In the genomic region with DNA sequence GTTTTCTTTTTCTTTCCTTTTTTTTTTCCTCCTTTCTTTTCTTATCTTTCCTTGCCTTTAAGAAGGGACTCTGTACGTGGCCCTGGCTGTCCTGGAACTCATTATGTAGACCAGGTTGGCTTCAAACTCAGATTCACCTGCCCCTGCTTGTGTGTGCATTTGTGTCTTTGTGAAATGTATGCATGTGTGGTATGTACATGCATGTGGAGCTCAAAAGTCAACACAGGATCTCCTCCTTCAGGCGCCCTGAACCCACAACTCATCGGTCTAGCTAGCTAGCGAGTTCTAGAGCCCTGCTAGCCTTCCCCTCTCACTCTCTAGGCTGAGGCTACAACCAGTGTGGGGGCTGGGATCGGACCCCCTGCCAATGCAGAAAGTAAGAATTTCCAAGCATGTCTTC, we compare ENCODE assay signal across 11 mouse cellular contexts. TPM values are rescaled to one million over a fixed set of nuclear protein-coding genes. Genes with fewer than 3 reads are reported as not detected.
A peak's percentile ranks its signal among the peaks of the same experiment; 100 is the strongest.
DNase-seq lines count a peak whose midpoint lies in the region; ATAC-seq and TF ChIP-seq lines count a peak whose summit lies in the region.
"Had no signal": no experiment of that assay in that cellular context is flagged by ENCODE, and none has a peak within 500 bp of the region (broad histone marks: within the 10 kb centered on the region; RNA-seq: fewer than 3 reads in every experiment).

No protein-coding gene starts in this region.

- WGBS in kidney, embryonic 14.5 days: 86% methylated on average over 5 of the region's 5 CpGs
- WGBS in kidney, postnatal 0 days: 93% methylated on average over 5 of the region's 5 CpGs

- no peaks in the 10 kb centered on the region for H3K27me3 ChIP-seq in kidney, embryonic 14.5 days (ENCODE audit: control insufficient read depth, insufficient read depth, low read length)
- H3K27me3 ChIP-seq in G1E (ENCODE audit: insufficient read depth, low read length): no peaks in the 10 kb centered on the region
- no peaks in the 10 kb centered on the region for H3K27me3 ChIP-seq in kidney, postnatal 0 days (ENCODE audit: insufficient read depth, low read length)
- H3K27me3 ChIP-seq: forebrain, embryonic 12.5 days had no signal

- peaks cover 3% of the 10 kb centered on the region; the same call in 1 of the 2 replicates for H3K4me1 ChIP-seq in kidney, embryonic 14.5 days (ENCODE audit: control insufficient read depth, insufficient read depth, low read length)
- peaks cover 53% of the 10 kb centered on the region for H3K4me1 ChIP-seq in G1E (ENCODE audit: insufficient read depth, low read depth, low read length)
- 0 out of 2 replicates have a peak, but pooled peaks cover 5% of the 10 kb centered on the region for H3K4me1 ChIP-seq in kidney, postnatal 0 days (replicated peaks; ENCODE audit: insufficient read depth, low read length)

- no peaks in the 10 kb centered on the region for H3K9me3 ChIP-seq in kidney, embryonic 14.5 days (ENCODE audit: control insufficient read depth, low read length)
- H3K9me3 ChIP-seq in G1E (replicated peaks): no peaks in the 10 kb centered on the region
- no peaks in the 10 kb centered on the region for H3K9me3 ChIP-seq in kidney, postnatal 0 days (replicated peaks; ENCODE audit: low read length)
- H3K9me3 ChIP-seq: forebrain, embryonic 12.5 days had no signal

- peaks cover 5% of the 10 kb centered on the region; the same call in 1 of the 2 replicates for H3K36me3 ChIP-seq in kidney, embryonic 14.5 days (ENCODE audit: control insufficient read depth, insufficient read depth, low read length)
- H3K36me3 ChIP-seq in G1E (replicated peaks): peaks cover 41% of the 10 kb centered on the region
- 0 out of 2 replicates have a peak, but pooled peaks cover 2% of the 10 kb centered on the region for H3K36me3 ChIP-seq in kidney, postnatal 0 days (ENCODE audit: insufficient read depth, low read length)

- H3K9ac ChIP-seq in kidney, embryonic 14.5 days (ENCODE audit: low read depth, low read length): no peak overlapping the region
- H3K9ac ChIP-seq in kidney, postnatal 0 days (ENCODE audit: low read depth, low read length): no peak overlapping the region
- H3K9ac ChIP-seq: forebrain, embryonic 12.5 days had no signal

- TF ChIP-seq CTCF in G1E (IDR thresholded peaks at IDR 0.05; ENCODE audit: low read depth, low read length): no peak
- no peak for TF ChIP-seq CTCF in kidney, postnatal 0 days (IDR thresholded peaks at IDR 0.05; ENCODE audit: low read depth)

- H3K4me2 ChIP-seq in kidney, embryonic 14.5 days (replicated peaks; ENCODE audit: low read depth, low read length): no peak overlapping the region; the same call in 1 of the 2 replicates
- H3K4me2 ChIP-seq in kidney, postnatal 0 days (ENCODE audit: low read length): peak overlapping the region; percentile 59

- H3K4me3 ChIP-seq in kidney, embryonic 14.5 days (ENCODE audit: low read length): no peak overlapping the region
- H3K4me3 ChIP-seq in G1E (ENCODE audit: low read depth, low read length): peak overlapping the region; percentile 92
- no peak overlapping the region for H3K4me3 ChIP-seq in kidney, postnatal 0 days (replicated peaks; ENCODE audit: low read depth, low read length)

- peak; percentile 7 to 14 for DNase-seq in cerebellum, postnatal 25 days
- DNase-seq in cerebellum, adult 9-10 months: no peak
- DNase-seq in kidney, adult 18-20 months: peak; percentile 11
- no peak for DNase-seq in G1E (ENCODE audit: low spot score)
- DNase-seq in kidney, postnatal 0 days (ENCODE audit: low spot score): no peak
- DNase-seq in urinary bladder, postnatal 25 days (ENCODE audit: low spot score): no peak
- no peak for DNase-seq in thymus, postnatal 25 days
- DNase-seq: adrenal gland, postnatal 36 days; B cell, adult 2 months had no signal

- H3K27ac ChIP-seq in kidney, embryonic 14.5 days (ENCODE audit: low read depth, low read length): no peak overlapping the region
- peak overlapping the region; percentile 40; the same call in 1 of the 2 replicates for H3K27ac ChIP-seq in kidney, postnatal 0 days
- H3K27ac ChIP-seq: forebrain, embryonic 12.5 days had no signal

- no peak for ATAC-seq in kidney, embryonic 14.5 days (ENCODE audit: low FRiP score, low TSS enrichment)
- no peak for ATAC-seq in G1E (ENCODE audit: extremely low read depth, insufficient number of reproducible peaks, low FRiP score, poor library complexity, severe bottlenecking)
- ATAC-seq in kidney, postnatal 0 days (replicated peaks; ENCODE audit: low FRiP score, low read depth): no peak

RNA-seq across cellular contexts. Expression of a gene that starts 1.6 kb away (rescaled TPM):
- 171 and 182 TPM in 2 replicates for polyA plus RNA-seq in kidney, embryonic 14.5 days (2014; fragmentation: Nextera tagmentation; extraction: Ambion mirVana)
- 95.1 and 106 TPM in 2 replicates for total RNA-seq in G1E (2014; fragmentation: Nextera tagmentation)
- 210 and 276 TPM in 2 replicates for total RNA-seq in G1E (2017)
- polyA plus RNA-seq in G1E (2012): 238 and 317 TPM in 2 replicates
- polyA plus RNA-seq in kidney, postnatal 0 days (2015; fragmentation: Nextera tagmentation; extraction: Ambion mirVana): 255 and 260 TPM in 2 replicates

RNA-seq across cellular contexts. Expression of a gene that starts 12.1 kb away (rescaled TPM):
- polyA plus RNA-seq in kidney, embryonic 14.5 days (2014; fragmentation: Nextera tagmentation; extraction: Ambion mirVana): 111 and 112 TPM in 2 replicates
- total RNA-seq in G1E (2014; fragmentation: Nextera tagmentation) (65.8 and 66.2 TPM in 2 replicates), G1E (2017) (106 and 107 TPM in 2 replicates)
- 11.3 and 28.8 TPM in 2 replicates for polyA plus RNA-seq in G1E (2012)
- 87.2 and 89.1 TPM in 2 replicates for polyA plus RNA-seq in kidney, postnatal 0 days (2015; fragmentation: Nextera tagmentation; extraction: Ambion mirVana)

RNA-seq across cellular contexts. Expression of a gene that starts 32.9 kb away (rescaled TPM):
- 49.7 and 59.4 TPM in 2 replicates for polyA plus RNA-seq in kidney, embryonic 14.5 days (2014; fragmentation: Nextera tagmentation; extraction: Ambion mirVana)
- 72.2 and 79.8 TPM in 2 replicates for total RNA-seq in G1E (2014; fragmentation: Nextera tagmentation)
- total RNA-seq in G1E (2017): 82.8 and 98.3 TPM in 2 replicates
- polyA plus RNA-seq in G1E (2012): 45.1 and 53.4 TPM in 2 replicates
- 20.9 and 23.8 TPM in 2 replicates for polyA plus RNA-seq in kidney, postnatal 0 days (2015; fragmentation: Nextera tagmentation; extraction: Ambion mirVana)

RNA-seq across cellular contexts. Expression of a gene that starts 43.5 kb away (rescaled TPM):
- 289 and 315 TPM in 2 replicates for polyA plus RNA-seq in kidney, embryonic 14.5 days (2014; fragmentation: Nextera tagmentation; extraction: Ambion mirVana)
- total RNA-seq in G1E (2014; fragmentation: Nextera tagmentation) (275 and 281 TPM in 2 replicates), G1E (2017) (312 and 341 TPM in 2 replicates)
- 6.0 and 7.1 TPM in 2 replicates for polyA plus RNA-seq in G1E (2012)
- polyA plus RNA-seq in kidney, postnatal 0 days (2015; fragmentation: Nextera tagmentation; extraction: Ambion mirVana): 101 and 103 TPM in 2 replicates

Comparison
In these comparisons a context has a peak if more than half of its experiments do, and no peak if none do; other contexts are left out.
1. DNase-seq: peak in cerebellum, postnatal 25 days (2 of 2) and kidney, adult 18-20 months (single experiment); none in cerebellum, adult 9-10 months (single experiment), G1E (single experiment), kidney, postnatal 0 days (single experiment), urinary bladder, postnatal 25 days (single experiment) and thymus, postnatal 25 days (single experiment).